Mouse (Mus musculus): ENCODE results near the gene Gm20388.

Gm20388 gene

DNA sequence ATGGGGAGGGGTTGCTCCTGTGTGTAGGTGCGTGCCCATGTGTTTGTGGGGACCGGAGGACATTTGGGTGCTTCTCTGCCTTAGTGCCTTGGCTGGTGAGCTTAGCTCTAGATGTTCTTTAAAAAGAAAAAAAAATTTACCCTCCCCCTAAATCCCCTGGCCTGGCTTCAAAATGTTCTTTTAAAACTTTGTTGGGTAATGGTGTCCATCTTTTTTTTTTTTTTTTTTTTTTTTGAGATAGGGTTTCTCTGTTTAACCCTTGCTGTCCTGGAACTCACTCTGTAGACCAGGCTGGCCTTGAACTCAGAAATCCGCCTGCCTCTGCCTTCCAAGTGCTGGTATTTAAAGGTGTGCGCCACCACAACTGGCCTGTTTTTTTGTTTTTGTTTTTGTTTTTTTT lies 4.7 kb downstream of the Gm20388 start:
- DNase-seq (ENCODE audit: low spot score in 2 of 2): no peak

DNA sequence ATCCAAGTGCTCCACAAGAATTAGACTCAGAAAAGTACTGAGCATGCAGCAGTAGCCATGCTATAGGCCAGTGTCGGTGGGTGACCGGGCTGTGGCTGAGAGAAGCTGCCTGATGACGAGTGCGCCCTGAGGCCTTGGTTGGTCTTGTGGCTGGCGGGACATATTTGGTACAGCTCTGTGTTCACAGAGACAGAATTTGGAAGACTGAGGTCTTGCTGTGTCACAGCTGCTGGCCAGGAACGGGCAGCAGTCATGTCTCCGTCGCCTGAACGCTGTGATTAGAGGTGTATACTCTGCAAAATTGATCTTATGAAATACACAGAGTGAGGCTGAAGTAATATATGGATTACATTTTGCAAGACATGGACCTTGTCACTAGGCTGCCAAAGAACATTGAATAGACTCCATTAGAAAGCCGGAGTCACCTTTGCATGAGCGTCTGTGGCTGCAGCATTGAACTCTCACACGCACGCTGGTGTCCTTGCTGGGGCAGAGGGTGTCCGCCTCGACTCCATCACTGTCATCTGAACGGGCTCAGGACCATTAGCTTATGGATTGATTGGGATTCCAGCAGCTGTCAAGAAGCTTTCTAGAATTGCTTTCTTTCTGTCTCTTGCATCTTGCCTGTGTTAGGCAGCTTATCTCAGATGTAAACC lies 5.7 kb downstream of the Gm20388 start:
- no peak for DNase-seq (ENCODE audit: low spot score in 2 of 2)

DNA sequence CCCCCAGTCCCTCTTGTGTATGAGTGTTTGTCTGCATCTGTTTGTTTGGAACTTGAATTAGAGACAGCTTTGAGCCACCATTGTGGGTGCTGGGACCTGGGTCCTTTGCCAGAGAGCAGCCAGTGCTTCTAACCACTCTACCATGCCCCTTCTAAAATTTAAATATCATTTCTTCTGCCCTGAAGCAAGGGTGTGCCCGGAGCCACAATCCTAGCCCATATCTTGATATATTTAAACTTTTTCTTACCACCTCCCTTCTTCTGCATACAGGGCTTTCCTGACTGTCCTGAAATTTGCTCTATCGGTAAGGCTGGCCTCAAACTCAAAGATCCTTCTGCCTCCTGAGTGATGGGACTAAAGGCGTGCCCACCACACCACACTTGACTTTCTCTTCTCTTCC lies 6.8 kb downstream of the Gm20388 start:
- no peak for DNase-seq (ENCODE audit: low spot score in 2 of 2)

DNA sequence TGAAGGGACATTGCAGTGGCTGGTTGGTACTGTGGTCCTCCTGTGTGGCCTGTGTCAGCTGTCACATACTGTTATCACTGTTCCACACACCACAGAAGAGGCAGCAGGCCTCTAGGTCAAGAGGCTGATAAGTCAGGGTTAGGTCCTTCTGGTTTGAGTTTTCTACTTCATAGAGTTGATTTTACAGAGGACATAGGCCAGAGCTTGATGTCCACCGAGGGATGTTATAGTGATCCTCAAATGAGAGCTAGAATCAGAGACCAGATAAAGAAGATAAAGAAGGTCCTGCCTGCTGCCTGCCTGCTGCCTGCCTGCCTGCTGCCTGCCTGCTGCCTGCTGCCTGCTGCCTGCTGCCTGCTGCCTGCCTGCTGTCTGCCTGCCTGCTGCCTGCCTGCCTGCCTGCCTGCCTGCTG lies 7.5 kb downstream of the Gm20388 start:
- no peak for DNase-seq (ENCODE audit: low spot score in 2 of 2)

DNA sequence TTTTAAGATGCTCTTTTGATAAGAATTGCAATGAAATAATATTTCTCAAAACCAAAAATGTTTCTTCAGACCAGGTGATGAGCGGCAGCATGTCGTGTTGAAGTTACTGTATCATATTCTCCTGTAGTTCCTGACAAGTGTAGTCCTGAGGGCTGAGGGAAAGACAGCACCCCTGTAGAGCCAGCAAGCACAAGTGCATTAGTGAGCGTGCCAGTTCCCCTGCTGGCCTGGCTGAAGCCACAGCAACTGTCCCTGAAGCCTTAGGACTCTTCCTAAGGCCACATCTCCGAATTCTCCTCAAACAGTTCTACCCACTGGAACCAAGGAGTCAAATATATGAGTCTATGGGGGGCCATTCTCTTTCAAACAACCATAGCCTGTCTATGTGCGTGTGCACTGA lies 12.6 kb downstream of the Gm20388 start:
- no peak for DNase-seq (ENCODE audit: low spot score in 2 of 2)

DNA sequence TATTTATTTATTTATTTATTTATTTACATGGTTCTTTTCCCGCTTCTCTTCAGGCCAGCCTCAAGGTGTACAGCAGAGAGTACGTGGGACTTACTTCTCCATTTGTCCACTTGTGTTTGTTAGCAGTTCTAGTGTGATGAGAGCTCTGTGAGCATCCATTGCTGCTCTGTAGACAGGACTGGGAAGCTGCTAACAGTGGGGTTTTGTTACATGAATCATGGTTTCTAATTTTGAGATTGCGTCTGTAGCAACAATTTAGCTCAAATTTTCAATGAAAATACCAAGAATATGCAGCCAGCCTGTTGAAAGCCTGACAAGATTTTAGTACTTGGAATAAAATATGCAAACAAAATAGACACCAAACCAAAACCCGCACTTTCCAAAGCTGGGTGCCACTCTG lies 14.8 kb downstream of the Gm20388 start:
- DNase-seq (ENCODE audit: low spot score in 2 of 2): no peak

DNA sequence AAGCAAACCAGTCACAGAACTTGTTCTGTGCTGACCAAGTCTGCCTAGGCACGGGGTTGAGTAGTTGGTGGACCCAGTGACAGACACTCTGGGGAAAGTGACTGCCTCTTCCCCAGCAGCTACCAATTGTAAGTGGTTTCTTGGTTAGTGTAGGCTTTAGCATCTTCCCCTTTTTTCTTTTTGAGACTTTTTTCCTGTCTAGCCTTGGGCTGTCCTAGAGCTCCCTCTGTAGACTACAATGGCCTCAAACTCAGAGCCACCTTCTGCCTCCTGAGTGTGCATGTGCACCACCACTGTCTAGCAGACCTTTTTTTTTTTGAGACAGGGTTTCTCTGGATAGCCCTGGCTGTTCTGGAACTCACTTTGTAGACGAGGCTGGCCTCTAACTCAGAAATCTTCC lies 15.8 kb downstream of the Gm20388 start:
- no peak for DNase-seq (ENCODE audit: low spot score in 2 of 2)

DNA sequence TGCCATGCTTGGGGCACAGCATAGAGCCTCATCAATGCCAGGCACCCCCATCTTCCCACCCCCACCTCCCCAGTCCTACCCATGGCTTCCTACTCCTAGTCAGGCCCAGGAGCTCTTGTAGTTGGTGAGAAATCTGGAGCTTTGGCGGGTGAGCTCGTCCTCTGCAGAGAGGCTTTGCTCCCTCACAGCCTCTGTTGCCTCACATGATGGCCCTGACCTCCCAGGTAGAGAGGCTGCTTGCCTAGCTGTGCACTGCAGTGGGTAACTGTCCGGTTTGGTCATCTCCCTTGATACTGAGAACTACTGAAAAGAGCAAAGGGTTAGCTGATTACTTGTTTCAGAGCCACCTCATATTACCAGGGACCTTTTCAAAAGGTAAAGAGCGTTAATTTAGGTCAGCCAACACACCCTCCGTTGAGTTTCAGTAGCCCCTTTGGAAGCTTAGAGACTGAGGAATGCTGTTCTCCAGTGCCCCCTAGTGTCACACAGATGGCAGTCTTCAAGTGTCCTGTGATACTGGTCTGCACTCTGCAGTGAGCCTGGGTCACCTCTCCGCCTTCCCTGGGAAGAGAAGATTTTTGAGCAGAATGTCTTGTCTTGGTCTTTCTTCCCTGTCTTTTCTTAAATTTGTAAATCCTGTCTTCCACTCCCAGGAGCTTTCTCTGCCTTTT lies 16.9 kb downstream of the Gm20388 start:
- DNase-seq (ENCODE audit: low spot score in 2 of 2): peak; percentile 29 to 45

DNA sequence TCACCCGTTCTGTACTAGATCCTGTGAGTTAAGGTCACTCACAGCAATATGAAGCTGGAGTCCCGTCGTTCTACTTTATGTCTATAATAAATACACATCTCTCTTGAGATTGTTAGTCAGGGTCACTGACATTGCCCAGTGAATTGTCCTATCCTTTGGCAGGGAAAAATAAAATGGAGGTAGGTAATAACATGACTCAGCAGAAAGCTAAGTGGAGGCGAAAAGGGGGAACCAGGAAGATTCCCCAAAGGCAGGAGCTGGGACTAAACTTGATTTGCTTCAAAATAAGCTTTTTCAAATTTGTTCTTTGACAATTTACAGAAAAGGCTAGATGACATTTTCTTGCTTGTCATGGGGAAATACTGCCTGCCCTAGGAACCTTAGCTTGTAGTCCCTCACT lies 20.7 kb downstream of the Gm20388 start:
- no peak for DNase-seq (ENCODE audit: low spot score in 2 of 2)

DNA sequence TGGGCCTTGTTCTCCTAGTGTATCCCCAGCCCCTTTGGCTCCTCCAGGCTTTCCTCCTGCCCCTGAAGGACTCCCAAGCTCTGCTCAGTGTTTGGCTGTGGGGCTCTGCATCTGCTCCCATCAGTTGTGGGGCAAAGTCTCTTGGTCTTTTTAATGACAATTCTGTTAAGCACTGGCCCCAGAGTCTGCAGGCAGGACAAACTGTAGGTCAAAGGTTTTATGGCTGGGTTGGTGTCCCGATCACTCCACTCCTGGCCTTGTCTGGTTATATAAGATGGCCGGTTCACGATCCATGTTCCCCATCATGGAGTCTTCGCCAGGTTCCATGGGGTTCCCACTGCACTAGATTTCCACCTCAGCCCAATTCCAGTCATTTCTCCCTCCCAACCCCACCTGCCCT lies 23.0 kb downstream of the Gm20388 start:
- no peak for DNase-seq (ENCODE audit: low spot score in 2 of 2)

DNA sequence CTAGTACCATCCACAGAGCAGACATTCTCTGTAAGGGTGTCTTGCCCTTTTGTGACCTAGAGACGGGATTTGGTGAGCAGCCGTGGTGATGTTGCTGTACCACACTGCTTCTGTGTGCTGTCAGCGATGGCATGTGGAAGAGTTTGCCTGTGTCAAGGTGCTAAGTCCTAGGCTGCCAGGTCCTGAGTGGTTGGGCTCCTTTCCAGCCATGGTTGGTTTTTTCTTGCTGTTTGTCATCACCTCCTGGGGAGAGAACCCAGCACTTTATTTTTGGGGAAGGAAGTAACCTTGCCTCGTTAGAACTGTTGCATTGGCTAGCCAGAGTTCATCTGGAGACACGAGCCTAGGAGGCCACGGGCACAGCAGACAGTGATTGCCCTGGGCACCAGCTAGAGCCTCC lies 24.9 kb downstream of the Gm20388 start:
- DNase-seq (ENCODE audit: low spot score in 2 of 2): peak; percentile 36 to 37

DNA sequence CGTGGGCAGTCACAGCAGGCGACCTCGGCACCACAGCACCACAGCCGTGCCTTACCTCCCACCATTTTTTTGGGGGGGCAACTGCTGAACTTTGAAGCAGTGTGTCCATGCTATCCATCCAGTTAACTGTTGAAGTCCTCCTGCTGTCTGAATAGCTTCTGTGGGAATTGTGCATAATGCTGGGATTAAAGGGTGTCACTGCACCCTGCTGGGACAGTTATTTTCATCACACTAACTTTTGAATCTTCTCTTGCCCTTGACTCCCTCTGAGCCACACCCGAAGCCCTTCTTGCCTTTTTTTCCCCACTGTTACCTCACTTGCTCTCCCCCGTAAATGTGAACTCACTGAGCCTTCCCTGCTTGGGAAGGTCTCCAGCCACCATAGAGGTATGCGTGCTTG lies 27.8 kb downstream of the Gm20388 start:
- no peak for DNase-seq (ENCODE audit: low spot score in 2 of 2)

DNA sequence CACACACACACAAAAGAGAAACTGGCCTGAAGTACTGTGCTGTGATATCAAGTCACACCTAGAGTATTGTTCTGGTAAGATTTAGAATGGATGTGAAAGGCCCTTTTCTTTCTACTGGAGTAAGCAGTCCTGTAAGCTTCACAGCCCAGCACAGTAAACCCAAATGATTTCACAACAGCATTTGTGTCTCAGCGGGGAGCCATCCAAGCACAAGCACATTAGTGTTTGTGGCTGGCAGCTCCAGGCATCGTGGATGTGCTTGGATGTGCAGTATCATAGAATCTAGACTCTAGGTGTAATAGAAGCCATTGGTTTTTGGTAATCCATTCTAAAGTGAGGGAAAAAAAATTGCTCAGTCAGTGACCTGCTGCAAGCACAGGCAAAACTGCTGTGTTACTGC lies 28.7 kb downstream of the Gm20388 start:
- no peak for DNase-seq (ENCODE audit: low spot score in 2 of 2)

DNA sequence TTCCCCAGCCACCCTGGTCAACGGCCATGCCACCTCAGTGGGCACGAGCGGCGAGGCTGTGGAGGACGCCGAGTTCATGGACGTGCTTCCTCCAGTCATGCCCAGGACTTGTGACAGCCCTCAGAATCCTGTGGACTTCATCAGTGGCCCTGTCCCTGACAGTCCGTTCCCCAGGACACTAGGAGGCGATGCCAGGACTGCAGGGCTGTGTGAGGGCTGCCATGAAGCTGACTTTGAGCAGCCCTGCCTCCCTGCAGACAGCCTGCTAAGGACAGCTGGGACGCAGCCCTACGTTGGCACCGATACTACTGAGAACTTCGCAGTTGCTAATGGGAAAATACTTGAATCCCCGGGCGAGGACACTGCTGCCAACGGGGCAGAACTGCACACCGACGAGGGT lies 30.8 kb downstream of the Gm20388 start:
- DNase-seq (ENCODE audit: low spot score in 2 of 2): no peak

DNA sequence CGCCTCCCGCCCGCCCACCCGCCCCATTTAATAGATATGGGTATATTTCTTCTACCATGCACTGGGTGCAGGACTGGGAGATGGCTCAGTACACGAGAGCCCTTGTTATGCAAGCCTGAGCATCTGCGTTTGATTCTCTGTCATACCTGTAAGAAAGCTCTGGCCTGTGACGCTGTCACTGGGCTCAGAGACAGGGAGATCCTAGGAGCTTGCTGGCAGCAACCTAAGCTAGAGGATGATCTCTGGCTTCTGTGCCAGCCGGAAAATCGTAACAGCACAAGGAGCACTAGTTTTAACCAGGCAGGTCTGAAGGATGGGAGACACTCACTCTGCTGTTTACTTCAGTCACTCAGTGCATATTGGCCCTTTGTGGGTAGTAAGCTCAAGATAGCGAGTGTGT lies 33.0 kb downstream of the Gm20388 start:
- DNase-seq (ENCODE audit: low spot score in 2 of 2): no peak

DNA sequence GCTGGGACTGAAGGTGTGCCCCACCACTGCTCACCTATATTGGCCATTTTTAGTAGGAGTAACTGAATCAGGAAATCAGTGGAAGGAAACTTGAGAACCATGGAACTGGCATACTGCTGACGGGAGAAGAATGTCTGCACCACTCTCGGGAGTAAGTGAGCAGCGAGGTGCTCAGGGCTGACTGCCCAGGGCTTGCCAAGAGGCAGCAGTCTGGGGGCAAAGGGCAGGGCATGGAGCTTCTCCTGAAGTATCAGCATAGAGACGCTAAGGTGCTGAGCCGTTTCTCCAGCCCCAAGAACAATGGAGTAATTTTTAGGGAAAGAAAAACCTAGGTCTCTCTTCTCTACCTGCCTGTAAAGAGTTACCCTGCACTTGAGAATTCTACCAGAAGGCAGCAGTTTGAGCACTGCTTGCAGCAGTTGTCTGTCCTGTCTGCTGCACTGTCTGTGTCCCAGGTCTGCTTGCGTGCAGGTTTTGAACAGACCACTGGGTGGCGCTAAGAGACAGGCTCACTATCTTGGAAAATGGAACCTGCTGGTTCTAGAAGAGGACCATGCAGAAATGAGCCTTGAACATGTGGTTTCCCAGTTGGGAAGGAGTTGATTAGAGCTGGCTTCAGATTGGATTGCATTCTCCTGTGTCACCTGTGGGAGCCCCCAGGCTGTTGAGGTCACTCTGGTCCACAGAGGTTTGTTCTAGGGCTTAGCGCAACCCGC lies 33.6 kb downstream of the Gm20388 start:
- peak; percentile 29 to 58 for DNase-seq (ENCODE audit: low spot score in 2 of 2)

DNA sequence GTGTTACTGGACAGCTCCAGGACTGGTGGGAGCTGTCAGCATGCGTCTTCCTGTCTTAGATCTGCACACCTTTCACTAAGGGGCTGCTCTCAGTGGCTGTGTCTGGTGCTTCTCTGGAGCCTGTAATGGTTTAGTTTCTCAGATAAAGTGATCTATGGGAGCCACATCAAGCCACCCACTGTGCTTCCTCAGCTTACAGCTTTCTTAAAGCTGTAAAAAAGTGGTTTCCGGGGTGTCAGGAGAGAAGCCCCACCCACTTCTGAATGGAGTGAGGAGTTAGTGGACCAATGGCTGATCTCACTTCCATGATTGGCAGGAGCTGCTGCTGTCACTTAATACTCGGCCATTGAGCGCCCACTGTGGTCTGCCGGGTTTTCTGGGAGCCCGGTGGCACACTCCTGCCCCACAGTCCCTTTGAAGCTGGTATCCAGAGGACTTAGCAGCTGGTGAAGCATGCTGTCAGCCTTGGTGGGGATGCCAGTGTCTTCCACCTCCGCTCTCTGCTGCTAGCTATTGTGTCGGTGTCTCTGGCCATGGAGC lies 35.8 kb downstream of the Gm20388 start:
- no peak for DNase-seq (ENCODE audit: low spot score in 2 of 2)

DNA sequence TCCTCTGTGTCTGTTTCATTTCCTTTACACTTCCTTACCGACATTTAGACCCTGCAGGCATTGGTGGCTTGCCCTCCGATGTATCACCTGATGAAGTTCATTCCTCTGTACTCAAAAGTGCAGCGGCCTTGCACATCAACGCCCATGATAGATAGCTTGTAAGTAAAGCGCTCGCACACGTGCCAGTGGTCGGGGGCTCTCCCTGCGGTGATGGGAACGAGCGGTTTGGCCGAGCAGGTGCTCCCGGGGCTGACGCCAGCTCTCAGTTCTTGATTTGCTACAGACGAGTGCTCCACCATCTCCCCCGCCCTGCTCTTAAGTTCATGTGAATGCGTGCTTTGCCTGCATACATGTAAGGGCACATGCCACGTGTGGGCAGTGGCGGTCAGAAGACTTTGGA lies 37.0 kb downstream of the Gm20388 start:
- DNase-seq (ENCODE audit: low spot score in 2 of 2): no peak

DNA sequence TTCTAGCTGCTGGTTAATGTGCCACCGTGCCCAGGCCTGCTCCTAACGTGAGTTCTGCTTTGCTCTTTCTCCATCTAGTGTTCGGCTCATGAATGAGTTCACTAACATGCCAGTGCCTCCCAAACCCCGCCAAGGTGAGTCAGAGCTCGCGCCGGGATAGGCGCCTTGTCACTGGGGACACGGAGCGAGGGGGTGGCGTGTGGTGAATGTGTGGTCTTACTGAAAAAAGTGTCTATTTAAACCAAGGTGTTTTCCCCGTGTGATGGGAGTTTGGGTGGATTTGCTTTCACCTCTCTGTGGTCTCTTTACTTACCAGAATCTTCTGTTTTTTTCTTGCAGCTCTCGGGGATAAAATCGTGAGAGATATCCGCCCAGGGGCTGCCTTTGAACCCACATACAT lies 37.7 kb downstream of the Gm20388 start:
- no peak for DNase-seq (ENCODE audit: low spot score in 2 of 2)

DNA sequence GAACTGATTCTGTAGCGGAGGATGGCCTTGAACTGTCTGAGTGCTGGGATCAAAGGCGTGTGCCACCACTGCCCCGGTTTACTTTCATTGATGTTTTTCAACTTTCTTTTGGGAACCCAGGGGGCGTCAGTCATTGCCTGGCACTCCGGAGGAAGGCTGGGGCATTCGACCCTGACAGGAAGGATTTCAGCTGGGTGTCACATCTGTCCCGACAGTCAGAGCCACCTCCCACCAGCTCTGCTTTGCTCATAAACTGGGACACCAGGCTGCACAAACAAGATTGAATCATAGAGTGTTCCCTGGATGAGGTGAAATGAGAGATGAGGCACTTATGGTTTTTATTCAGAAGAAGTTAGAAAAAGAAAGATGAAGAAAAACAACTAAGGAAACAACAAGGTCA lies 41.6 kb downstream of the Gm20388 start:
- DNase-seq (ENCODE audit: low spot score in 2 of 2): no peak

DNA sequence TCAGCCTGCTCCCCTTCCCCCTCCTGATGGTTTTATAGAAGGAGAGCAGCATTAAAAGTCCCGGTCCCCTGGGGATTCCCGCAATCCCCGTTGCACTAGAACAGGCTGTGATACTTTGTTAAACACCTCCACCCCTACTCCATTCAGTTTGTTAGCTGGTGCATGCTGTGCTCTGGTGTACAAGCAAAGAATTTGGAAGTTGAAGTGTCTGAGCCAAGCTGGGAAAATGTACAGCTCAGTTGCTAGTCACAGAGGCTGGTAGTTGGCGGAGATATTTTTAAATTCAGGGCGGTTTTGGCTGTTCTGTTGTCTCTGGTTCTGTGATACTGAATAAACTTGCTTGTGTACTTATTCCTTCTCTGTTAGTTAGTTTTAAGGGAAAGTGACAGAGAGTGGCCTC lies 42.1 kb downstream of the Gm20388 start:
- no peak for DNase-seq (ENCODE audit: low spot score in 2 of 2)

DNA sequence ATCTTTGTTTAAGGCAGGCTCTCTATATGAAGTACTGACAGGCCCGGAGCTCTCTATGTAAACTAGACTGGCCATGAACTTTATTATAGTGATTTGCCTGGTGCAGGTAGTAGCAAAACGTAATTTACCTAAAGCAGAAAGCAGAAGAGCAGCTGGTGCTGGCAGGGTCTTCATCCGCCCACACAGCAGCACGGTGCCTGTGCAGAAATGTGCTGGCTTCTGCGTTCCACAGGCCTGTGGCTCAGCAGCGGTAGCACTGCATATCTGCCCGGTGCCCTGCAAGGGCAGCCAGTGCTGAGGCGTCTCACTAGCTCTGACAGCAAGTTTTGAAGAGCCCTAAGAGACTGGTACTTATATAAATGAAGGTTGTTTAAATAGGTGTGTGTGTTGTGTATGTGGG lies 44.7 kb downstream of the Gm20388 start:
- DNase-seq (ENCODE audit: low spot score in 2 of 2): no peak

DNA sequence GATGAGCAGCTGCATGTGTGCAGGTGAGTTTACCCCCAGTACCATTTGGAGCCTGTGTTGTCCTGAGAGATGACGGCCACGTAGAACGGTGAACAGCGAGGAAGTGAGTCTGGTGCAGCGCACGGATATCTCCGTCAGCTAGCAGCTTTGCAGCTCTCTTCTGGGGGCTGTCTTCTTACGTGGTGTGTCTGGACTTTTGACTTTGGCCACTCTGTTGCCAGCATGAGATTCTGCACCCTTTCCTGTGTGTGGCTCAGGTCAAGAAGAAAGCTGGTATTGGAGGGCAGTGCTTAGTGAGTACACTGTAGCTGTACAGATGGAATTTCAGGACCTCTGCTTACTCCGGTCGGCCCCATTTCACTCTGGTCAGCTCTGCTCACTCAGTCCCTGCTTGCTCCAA lies 47.4 kb downstream of the Gm20388 start:
- DNase-seq (ENCODE audit: low spot score in 2 of 2): no peak

Data from heart, adult 9 months (tissue).